Mouse (Mus musculus): ENCODE measurements at regions not wholly inside any gene's neighbourhood (a gene's known extent, or its start where the extent isn't known, plus 50 kb on each side); places are given as distances from the start of the nearest gene placed in this dataset.

DNA sequence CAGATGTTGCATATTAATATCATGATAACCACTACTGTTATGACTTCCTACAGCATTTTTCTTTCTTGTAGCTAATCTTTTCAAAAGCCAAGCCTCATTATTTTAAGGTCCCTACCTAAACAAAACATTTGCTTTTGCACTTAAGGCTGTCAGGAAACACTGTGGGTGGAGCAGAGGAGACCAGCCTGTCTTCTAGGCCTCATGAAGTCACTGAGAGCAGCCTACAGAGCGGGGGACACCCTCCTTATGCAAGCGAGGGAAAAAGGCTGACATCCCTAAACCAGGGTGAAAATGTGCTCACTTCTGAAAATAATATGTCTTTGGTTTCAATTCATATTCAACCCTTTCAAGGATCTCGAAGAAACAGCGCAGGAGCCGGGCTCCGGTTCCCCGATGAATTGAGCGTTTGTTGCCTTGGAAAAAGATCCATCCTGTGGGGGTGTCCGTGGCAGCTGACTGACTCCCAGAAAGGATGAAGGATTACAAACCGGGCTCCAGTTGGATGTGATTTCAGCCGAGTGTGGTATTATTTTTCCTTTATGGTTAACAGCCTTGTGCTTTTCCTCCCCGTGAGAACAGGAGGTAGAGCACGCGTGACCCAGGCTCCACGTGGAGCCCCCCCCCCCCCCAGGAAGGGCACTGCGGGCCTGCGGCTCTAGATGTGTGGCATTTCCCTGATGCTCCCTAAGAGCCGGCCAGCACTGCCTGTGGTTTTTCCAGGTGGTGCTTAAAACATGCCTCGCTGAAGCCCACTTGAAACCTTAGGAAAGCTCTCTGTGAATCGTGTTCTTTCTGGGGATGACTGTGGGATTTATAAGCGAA lies 292.5 kb downstream of the Tgfb2 start:
- TF ChIP-seq GATA1 (IDR thresholded peaks at IDR 0.05; ENCODE audit: borderline replicate concordance, low read length) (no peak), FLI1 (IDR thresholded peaks at IDR 0.05; ENCODE audit: low read length) (no peak)

Measured in megakaryocyte, embryonic 14.5 days (primary cell).